Mouse (Mus musculus): ENCODE measurements around the gene Trpm3.

The Trpm3 gene

GRCm38 (mm10) chr19:22739240-22739639 lies 600.4 kb downstream of the Trpm3 start:
- DNase-seq (ENCODE audit: low read depth, low spot score) = no peak

GRCm38 (mm10) chr19:22753311-22753809 lies 614.5 kb downstream of the Trpm3 start:
- DNase-seq (ENCODE audit: low read depth, low spot score) = no peak

GRCm38 (mm10) chr19:22754071-22754470 lies 615.2 kb downstream of the Trpm3 start:
- DNase-seq (ENCODE audit: low read depth, low spot score) = no peak

- DNase-seq (ENCODE audit: low read depth, low spot score) = no peak
These were observed 615.7 kb downstream of the Trpm3 start for GRCm38 (mm10) chr19:22754498-22754897.

- DNase-seq (ENCODE audit: low read depth, low spot score) = no peak
These were observed 619.6 kb downstream of the Trpm3 start for GRCm38 (mm10) chr19:22758496-22758895.

GRCm38 (mm10) chr19:22768242-22768641 lies 629.4 kb downstream of the Trpm3 start:
- no peak for DNase-seq (ENCODE audit: low read depth, low spot score)

GRCm38 (mm10) chr19:22775191-22775695 lies 636.4 kb downstream of the Trpm3 start:
- DNase-seq (ENCODE audit: low read depth, low spot score) = no peak

GRCm38 (mm10) chr19:22780192-22780843 lies 641.5 kb downstream of the Trpm3 start:
- no peak for DNase-seq (ENCODE audit: low read depth, low spot score)

- no peak for DNase-seq (ENCODE audit: low read depth, low spot score)
These were observed 642.7 kb downstream of the Trpm3 start for GRCm38 (mm10) chr19:22781579-22781978.

- DNase-seq (ENCODE audit: low read depth, low spot score) = no peak
These were observed 644.9 kb downstream of the Trpm3 start for GRCm38 (mm10) chr19:22783745-22784144.

GRCm38 (mm10) chr19:22789753-22790152 lies 650.9 kb downstream of the Trpm3 start:
- no peak for DNase-seq (ENCODE audit: low read depth, low spot score)

- DNase-seq (ENCODE audit: low read depth, low spot score) = no peak
These were observed 658.1 kb downstream of the Trpm3 start for GRCm38 (mm10) chr19:22796996-22797395.

- DNase-seq (ENCODE audit: low read depth, low spot score) = no peak
These were observed 661.6 kb downstream of the Trpm3 start for GRCm38 (mm10) chr19:22800471-22800870.

GRCm38 (mm10) chr19:22803396-22803795 lies 664.5 kb downstream of the Trpm3 start:
- DNase-seq (ENCODE audit: low read depth, low spot score) = no peak

GRCm38 (mm10) chr19:22804311-22804710 lies 665.5 kb downstream of the Trpm3 start:
- DNase-seq (ENCODE audit: low read depth, low spot score) = no peak

- no peak for DNase-seq (ENCODE audit: low read depth, low spot score)
These were observed 671.4 kb downstream of the Trpm3 start for GRCm38 (mm10) chr19:22810247-22810646.

- no peak for DNase-seq (ENCODE audit: low read depth, low spot score)
These were observed 682.9 kb downstream of the Trpm3 start for GRCm38 (mm10) chr19:22821741-22822140.

- no peak for DNase-seq (ENCODE audit: low read depth, low spot score)
These were observed 684.7 kb downstream of the Trpm3 start for GRCm38 (mm10) chr19:22823491-22823981.

GRCm38 (mm10) chr19:22825812-22826211 lies 687.0 kb downstream of the Trpm3 start:
- no peak for DNase-seq (ENCODE audit: low read depth, low spot score)

- no peak for DNase-seq (ENCODE audit: low read depth, low spot score)
These were observed 689.4 kb downstream of the Trpm3 start for GRCm38 (mm10) chr19:22828198-22828742.

GRCm38 (mm10) chr19:22841081-22842040 lies 702.5 kb downstream of the Trpm3 start:
- no peak for DNase-seq (ENCODE audit: low read depth, low spot score)

- DNase-seq (ENCODE audit: low read depth, low spot score) = no peak
These were observed 703.9 kb downstream of the Trpm3 start for GRCm38 (mm10) chr19:22842697-22843096.
